Mouse (Mus musculus) liver, postnatal 0 days (tissue): ENCODE results near the gene Wdr70.

Experiments
- CTCF ChIP-seq: sonication (generic); IDR thresholded peaks from 2 replicates; pipeline ENCODE4 v1.5.1; 2016; ENCODE audit warnings: antibody characterized with exemption, low read depth
- EP300 ChIP-seq: IDR thresholded peaks from 2 replicates; pipeline ENCODE4 v1.6.1; 2016; ENCODE audit warnings: antibody characterized with exemption, low read depth, mild to moderate bottlenecking

GRCm38 (mm10) chr15:7825530-7825929, 273.5 kb downstream of the Wdr70 start:
- TF ChIP-seq CTCF (no peak), EP300 (no peak)
